Mouse (Mus musculus) neutrophil, adult 5-6 weeks (primary cell): ENCODE measurements around the gene Rapgef5. TPM values are rescaled to one million over a fixed set of nuclear protein-coding genes. Genes with fewer than 3 reads are reported as not detected.
"Not testable (repeated sequence)": the region's sequence is repeated elsewhere in the genome, so short reads cannot be mapped to it uniquely, and the experiment has no call there.

Experiments
- ATAC-seq: fragments of 151-379, 151-347 bp; 2 replicates; pipeline ENCODE4 v1.8.0; 2017; ENCODE audit warnings: mild to moderate bottlenecking, moderate TSS enrichment; ENCODE audit not compliant: insufficient number of reproducible peaks, poor library complexity, low FRiP score, severe bottlenecking; ENCODE audit errors: extremely low read depth
- total RNA-seq: library from RNA; stranded (forward); fragments of 200-1000 nt; gene quantifications from 2 replicates; pipeline ENCODE4 v1.2.3, GENCODE M21; 2017

Gene Rapgef5
- total RNA-seq, 1 experiment from 2014 or later: 13.7 TPM

- no peak for ATAC-seq
Measured at GRCm38 (mm10) chr12:117786621-117787020, 270.3 kb downstream of the Rapgef5 start.

- no peak for ATAC-seq
Measured at GRCm38 (mm10) chr12:117788513-117789011, 272.3 kb downstream of the Rapgef5 start.

GRCm38 (mm10) chr12:117789017-117789416 is 272.7 kb downstream of the Rapgef5 start:
- no peak for ATAC-seq

- no peak for ATAC-seq
Measured at GRCm38 (mm10) chr12:117795303-117795702, 279.0 kb downstream of the Rapgef5 start.

GRCm38 (mm10) chr12:117803989-117804388 is 287.7 kb downstream of the Rapgef5 start, which contains the start of gene Cdca7l:
Gene Cdca7l (plus strand): TSS chr12:117804289.
- not testable (repeated sequence) for ATAC-seq

GRCm38 (mm10) chr12:117805576-117805975 is 289.3 kb downstream of the Rapgef5 start:
- no peak for ATAC-seq

- ATAC-seq: no peak
Measured at GRCm38 (mm10) chr12:117806007-117806451, 289.8 kb downstream of the Rapgef5 start.

- no peak for ATAC-seq
Measured at GRCm38 (mm10) chr12:117806470-117806869, 290.2 kb downstream of the Rapgef5 start.

GRCm38 (mm10) chr12:117807637-117808036 is 291.4 kb downstream of the Rapgef5 start:
- ATAC-seq: no peak

GRCm38 (mm10) chr12:117808355-117809326 is 292.4 kb downstream of the Rapgef5 start:
- no peak for ATAC-seq
